Mouse (Mus musculus) midbrain, embryonic 10.5 days (tissue): Measurements from ENCODE around the gene Ripply2. TPM values are rescaled to one million over a fixed set of nuclear protein-coding genes. Genes with fewer than 3 reads are reported as not detected.

Source experiments
- DNase-seq: peaks from one replicate; pipeline ENCODE4 v3.0.0-alpha.2; 2017; ENCODE audit warnings: low spot score
- H3K27ac ChIP-seq: fragments of 300-500 bp; sonication (generic); replicated peaks from 2 replicates; pipeline ENCODE4 v1.5.1; 2016; ENCODE audit warnings: mild to moderate bottlenecking
- H3K27me3 ChIP-seq: fragments of 300-500 bp; sonication (generic); 2 replicates; pipeline ENCODE4 v1.6.1; 2016; ENCODE audit warnings: low read depth, mild to moderate bottlenecking; ENCODE audit not compliant: poor library complexity, severe bottlenecking
- H3K36me3 ChIP-seq: fragments of 300-500 bp; sonication (generic); 2 replicates; pipeline ENCODE4 v1.6.1; 2016; ENCODE audit warnings: mild to moderate bottlenecking, moderate library complexity
- H3K4me1 ChIP-seq: fragments of 300-500 bp; sonication (generic); 2 replicates; pipeline ENCODE4 v1.6.1; 2016
- H3K4me3 ChIP-seq: fragments of 300-500 bp; sonication (generic); 2 replicates; pipeline ENCODE4 v1.5.1; 2016; ENCODE audit warnings: mild to moderate bottlenecking, moderate library complexity
- H3K9me3 ChIP-seq: fragments of 300-500 bp; sonication (generic); replicated peaks from 2 replicates; pipeline ENCODE4 v1.6.1; 2016; ENCODE audit warnings: mild to moderate bottlenecking
- WGBS: fragments of 180-500 bp; shearing (Covaris S2); methylation state at CpG from one replicate; pipeline ENCODE4 v1.1.7; 2016; 5-methylcytosine and 5-hydroxymethylcytosine counted together
- polyA plus RNA-seq: library from polyadenylated mRNA; unstranded; fragments of >200 nt; fragmentation: Nextera tagmentation; extraction: Ambion mirVana; gene quantifications from 2 replicates; pipeline ENCODE4 v1.2.1, GENCODE M21; 2016

Ripply2 gene
- polyA plus RNA-seq, 1 experiment from 2014 or later, result 0.52 TPM

DNA sequence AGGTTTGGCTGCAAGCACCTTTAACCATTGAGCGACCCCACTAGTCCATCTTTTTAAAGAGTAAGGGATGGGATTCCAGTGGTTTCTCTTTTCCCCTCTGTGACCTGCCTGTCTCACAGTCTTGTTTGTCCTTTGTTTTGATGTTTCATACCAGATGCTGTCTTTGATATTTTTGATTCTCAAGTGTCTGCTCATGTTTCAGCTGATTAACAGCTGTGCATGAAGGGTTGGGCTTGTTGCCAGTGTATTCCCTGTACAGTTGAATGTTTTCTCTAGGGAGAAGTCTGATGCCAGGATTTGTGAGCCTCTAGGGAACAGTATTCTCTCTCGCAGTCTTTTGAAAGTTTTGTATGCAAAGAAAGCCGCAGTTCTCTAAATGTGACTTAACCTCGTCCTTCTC lies 34.1 kb downstream of the Ripply2 start:
- Histone ChIP-seq H3K27ac (no peak overlapping the region), H3K36me3 (peaks cover 26% of the 10 kb centered on the region), H3K4me1 (no peaks in the 10 kb centered on the region), H3K4me3 (no peak overlapping the region), H3K9me3 (no peaks in the 10 kb centered on the region), H3K27me3 (no peaks in the 10 kb centered on the region)
- WGBS, result 87% methylated on average over 4 of the region's 4 CpGs
- no peak for DNase-seq

DNA sequence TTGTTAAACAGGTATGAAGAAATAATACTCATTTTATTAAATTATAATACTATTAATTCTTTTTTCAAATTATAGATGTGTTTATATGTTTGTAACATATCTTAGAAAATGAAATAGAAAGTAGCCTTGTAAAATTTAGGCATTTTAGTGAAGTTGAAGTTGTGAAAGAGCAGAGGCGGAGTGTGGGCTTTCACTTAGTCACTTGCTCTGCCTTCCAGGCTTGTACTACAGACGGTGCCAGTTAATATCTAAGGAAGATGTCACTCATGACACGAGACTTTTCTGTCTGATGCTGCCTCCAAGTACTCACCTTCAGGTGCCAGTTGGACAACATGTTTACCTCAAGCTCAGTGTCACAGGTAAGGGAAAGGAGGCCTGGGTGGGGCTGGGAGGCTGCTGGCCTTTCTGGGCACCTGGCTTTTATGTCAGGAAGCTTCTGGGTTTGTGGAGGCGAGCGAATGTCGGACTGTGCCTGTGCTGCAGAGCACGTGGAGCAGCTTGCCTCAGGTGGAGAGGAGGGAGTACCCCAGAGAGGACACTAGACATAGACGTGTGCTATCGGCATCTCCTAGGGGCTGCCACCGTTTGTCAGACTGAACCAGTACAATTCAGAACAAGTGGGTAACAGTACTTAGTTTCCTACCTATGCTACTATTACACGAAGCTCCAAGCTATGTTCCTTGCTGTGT lies 40.4 kb downstream of the Ripply2 start:
- 91% methylated on average over 11 of the region's 11 CpGs for WGBS
- no peaks in the 10 kb centered on the region for H3K4me1 ChIP-seq

DNA sequence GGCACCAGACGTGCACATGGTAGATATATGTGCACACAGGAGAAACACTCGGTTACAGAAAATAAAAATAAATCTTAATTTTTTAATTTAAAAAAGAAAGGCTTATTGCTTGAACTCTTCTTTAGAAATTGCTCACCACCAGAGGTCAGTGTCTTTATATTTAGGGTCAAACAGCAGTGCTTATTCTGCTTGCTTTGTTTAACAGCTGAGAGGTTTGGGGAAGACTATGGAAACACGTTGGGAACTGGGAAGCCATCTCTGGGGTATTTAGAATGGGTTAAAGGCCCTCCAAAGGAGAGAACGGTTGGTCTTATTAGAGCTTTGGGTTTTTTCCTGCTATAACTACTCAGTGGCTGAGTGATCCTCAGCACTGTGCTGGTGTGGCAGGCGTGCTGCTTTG lies 47.0 kb downstream of the Ripply2 start:
- DNase-seq, result no peak
- H3K27ac ChIP-seq, result no peak overlapping the region
- 82% methylated on average over 5 of the region's 5 CpGs for WGBS
- H3K4me1 ChIP-seq, result no peaks in the 10 kb centered on the region
- no peak overlapping the region for H3K4me3 ChIP-seq
- no peaks in the 10 kb centered on the region for H3K27me3 ChIP-seq
- no peaks in the 10 kb centered on the region for H3K9me3 ChIP-seq
- H3K36me3 ChIP-seq, result peaks cover 63% of the 10 kb centered on the region

More for the DNA sequence above, 40.4 kb downstream of the Ripply2 start:
- Histone ChIP-seq H3K4me3 (no peak overlapping the region), H3K27me3 (no peaks in the 10 kb centered on the region), H3K27ac (no peak overlapping the region), H3K9me3 (no peaks in the 10 kb centered on the region), H3K36me3 (peaks cover 51% of the 10 kb centered on the region)
- DNase-seq, result no peak

DNA sequence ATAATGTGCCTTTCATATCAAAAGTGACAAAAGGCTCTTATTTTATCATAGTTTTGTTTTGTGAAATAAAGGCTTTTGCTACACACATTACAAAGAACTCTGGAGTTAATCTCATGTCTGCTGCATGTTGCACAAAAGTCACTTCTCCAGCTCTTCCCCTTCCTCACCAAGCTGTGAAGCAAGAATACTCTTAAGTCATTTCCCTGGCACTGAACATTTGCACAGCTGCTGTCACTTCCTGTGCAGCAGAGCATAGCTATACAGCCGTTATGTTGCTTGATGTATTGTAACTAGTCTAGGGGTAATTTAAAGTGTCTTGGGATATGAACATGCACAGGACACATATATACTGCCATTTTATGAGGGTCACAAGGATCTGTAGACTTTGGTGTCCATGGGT lies 52.8 kb downstream of the Ripply2 start:
- no peaks in the 10 kb centered on the region for H3K27me3 ChIP-seq
- peaks cover 55% of the 10 kb centered on the region for H3K36me3 ChIP-seq
- peaks cover 14% of the 10 kb centered on the region; the same call in 1 of the 2 replicates for H3K9me3 ChIP-seq
- DNase-seq, result no peak
- no peaks in the 10 kb centered on the region for H3K4me1 ChIP-seq
- 98% methylated on average over 1 of the region's 1 CpGs for WGBS
- no peak overlapping the region for H3K4me3 ChIP-seq
- H3K27ac ChIP-seq, result no peak overlapping the region

Other genes starting within 250 kb of the Ripply2 start
- 6.5 and 14.5 TPM in 2 replicates for gene Snap91, start 134.9 kb upstream of the Ripply2 start, polyA plus RNA-seq
- 98.6 and 102 TPM in 2 replicates for gene Cyb5r4, start 6.5 kb downstream of the Ripply2 start, polyA plus RNA-seq
- gene Mrap2, start 128.8 kb downstream of the Ripply2 start, polyA plus RNA-seq, result 0.09 TPM in 1 of 2 replicates, not detected in the other
- gene Cep162, start 240.0 kb downstream of the Ripply2 start, polyA plus RNA-seq, result 11.1 and 11.2 TPM in 2 replicates